Mouse (Mus musculus) bone marrow macrophage, adult 2 months (primary cell): ENCODE measurements at regions not wholly inside any gene's neighbourhood (a gene's known extent, or its start where the extent isn't known, plus 50 kb on each side); places are given as distances from the start of the nearest gene placed in this dataset.

Experiments
- H3K27ac ChIP-seq: 2 replicates; pipeline ENCODE4 v1.5.1; 2012; ENCODE audit warnings: low read depth, low read length; ENCODE audit not compliant: insufficient read depth
- H3K4me1 ChIP-seq: 2 replicates; pipeline ENCODE4 v1.6.1; 2012; ENCODE audit warnings: low read length; ENCODE audit not compliant: control insufficient read depth, insufficient read depth
- H3K4me3 ChIP-seq: 2 replicates; pipeline ENCODE4 v1.5.1; 2012; ENCODE audit warnings: mild to moderate bottlenecking, low read length, moderate library complexity; ENCODE audit not compliant: insufficient read depth
- CTCF ChIP-seq: IDR thresholded peaks from 2 replicates; pipeline ENCODE4 v1.5.1; 2012; ENCODE audit warnings: low read depth, mild to moderate bottlenecking, low read length, moderate library complexity
- POLR2A ChIP-seq: IDR thresholded peaks from 2 replicates; pipeline ENCODE4 v1.6.1; 2012; ENCODE audit warnings: mild to moderate bottlenecking, low read depth, low read length, borderline replicate concordance

DNA sequence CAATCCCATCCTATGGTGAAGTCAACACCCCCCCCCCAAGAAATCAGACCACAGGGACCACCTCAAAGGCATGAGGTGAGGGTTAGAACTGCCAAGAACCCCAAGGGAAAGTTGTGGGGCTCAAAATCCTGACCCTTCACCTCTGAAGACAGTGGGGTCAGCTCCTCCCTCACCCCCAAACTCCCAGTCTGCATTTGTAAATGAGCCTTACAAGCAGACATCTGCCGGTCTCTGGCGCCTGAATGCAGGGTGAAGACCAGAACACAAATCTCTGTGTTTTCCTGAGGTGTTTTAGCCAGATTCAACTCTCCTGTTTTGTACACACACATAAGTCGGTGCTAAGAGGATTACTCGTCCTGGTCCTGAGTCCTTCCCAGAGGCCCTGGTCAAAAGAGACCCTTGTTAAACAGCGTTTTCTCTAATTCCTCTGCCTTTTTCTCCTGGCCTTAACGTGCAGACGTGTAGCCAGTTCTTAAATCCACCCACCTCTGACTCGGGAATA, 61.9 kb downstream of the Cpn2 start:
- no peak overlapping the region for H3K27ac ChIP-seq
- no peak overlapping the region for H3K4me3 ChIP-seq
- H3K4me1 ChIP-seq, result no peaks in the 10 kb centered on the region
- TF ChIP-seq CTCF (no peak), POLR2A (no peak)

DNA sequence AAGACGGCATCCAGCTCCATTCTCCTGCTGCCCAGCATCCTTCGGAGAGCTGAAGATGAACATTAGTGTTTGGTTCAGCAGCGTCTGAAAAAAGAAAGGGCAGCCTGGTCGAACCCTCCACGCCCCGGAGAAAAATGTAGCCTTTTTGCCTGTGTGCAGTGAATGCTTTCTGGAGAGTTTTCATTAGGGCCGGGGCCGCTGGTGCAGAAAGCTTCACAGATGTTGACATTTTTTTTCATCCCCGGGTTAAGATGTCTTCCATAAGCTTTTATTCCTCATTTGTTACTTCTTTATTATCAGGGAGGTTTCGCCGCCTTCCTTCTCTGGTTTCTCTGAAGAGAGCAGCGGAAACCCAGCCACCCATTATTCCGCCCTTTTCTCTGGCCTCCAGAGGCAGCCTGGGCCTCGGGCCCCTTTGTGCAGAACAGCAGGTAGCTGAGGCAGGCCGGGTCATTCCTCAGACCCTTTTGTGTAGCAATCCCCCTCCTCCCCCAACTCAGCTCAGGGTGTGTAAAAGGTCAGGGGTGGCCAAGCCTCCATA, 61.4 kb downstream of the Cpn2 start:
- H3K4me1 ChIP-seq, result no peaks in the 10 kb centered on the region
- H3K4me3 ChIP-seq, result no peak overlapping the region
- H3K27ac ChIP-seq, result no peak overlapping the region
- TF ChIP-seq POLR2A (no peak), CTCF (no peak)
